Mouse (Mus musculus): ENCODE measurements at regions not wholly inside any gene's neighbourhood (a gene's known extent, or its start where the extent isn't known, plus 50 kb on each side); places are given as distances from the start of the nearest gene placed in this dataset.

DNA sequence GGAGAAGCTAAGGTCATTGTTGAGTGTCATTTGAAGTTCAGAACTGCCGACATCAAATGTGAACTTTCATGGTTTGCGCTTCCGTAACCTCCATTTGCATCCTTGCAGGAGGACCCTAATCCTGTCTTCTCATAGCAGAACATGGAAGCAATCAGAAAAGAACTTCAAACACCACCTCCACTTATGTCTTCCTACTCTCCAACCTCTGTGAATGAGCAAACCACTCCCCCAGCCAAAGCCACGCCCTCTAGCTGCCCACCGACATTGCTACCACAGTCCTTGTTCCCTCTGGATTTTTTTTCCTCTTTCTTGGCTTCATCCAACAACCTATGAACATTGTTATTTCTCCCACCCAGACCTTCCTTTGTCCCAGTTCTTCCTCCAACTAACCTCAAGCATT is 149.9 kb downstream of the Kdr start:
- no peak for DNase-seq (ENCODE audit: low spot score)

DNA sequence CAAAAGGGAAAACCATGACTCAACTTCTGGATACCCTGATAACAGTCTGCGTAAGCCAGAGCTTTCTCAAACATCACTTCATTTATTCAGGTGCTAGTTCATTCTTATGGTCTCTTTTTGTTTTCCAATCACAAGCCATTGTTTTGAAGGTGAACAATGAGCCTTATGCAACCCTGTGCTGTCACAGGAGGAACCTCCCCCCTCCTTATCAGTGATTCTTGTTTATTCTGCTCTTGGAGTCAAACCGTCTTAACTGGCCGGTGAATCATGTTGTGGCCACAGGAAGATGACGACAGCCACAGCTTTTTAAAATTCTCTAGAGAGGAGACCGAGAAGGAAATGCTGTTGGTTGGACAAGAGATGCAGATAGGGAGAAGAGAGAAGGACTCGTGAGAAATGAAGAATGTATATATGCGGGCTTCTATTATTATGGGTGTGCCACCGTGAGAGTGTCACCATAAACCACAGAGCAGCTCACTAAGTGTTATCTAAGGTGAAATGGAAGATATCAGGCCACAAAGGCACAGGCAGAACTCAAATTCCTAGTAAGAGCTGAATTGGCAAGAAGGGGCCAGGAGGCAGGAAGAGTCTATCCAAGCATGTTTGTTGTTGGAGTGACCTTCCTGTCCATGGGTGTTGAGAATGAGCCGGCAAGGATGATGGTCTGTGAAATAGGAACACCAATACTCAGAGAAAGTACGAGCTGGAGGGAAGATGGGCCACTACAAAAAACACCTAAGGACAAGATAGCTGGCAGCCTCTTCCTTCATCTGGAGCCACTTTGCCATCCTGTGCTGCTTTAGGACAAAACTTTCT is 151.8 kb downstream of the Kdr start:
- DNase-seq (ENCODE audit: low spot score): no peak

DNA sequence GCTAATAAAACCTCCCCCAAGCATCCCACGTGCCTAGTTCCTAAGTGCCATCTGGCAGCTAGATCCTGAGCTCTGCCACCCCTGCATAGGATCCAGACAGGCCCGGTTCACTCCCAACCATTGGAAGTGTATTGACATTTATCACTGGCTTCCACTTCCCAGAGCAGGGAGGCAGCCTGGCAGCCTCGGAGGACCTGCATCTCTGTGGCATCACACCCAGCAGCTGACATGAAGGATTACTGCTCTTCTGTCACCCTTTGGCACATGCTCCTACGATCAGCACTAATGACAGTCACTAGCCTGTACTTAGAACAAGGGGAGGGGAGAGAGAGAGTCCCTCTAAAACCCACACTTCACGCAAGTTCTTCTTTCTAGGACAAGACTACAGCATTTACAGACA is 152.7 kb downstream of the Kdr start:
- no peak for DNase-seq (ENCODE audit: low spot score)

DNA sequence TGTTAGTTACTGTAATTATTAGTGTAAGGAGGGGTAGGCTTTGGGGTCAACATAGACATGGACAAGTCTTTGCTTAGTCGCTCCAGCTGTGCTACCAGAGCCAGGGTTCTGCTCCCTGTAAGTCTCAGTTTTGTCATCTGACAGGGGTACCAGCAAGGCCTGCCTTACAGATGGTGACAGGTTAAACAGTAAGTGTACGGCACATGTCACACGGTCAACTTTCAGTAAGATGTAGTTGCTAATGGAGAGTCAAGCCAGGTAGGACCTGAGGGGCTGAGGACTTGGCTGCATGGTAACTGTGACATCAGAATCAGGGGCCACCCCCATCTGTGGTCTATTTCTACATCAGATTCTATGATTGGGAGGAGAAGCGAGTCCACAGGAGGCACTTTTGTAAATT is 153.6 kb downstream of the Kdr start:
- no peak for DNase-seq (ENCODE audit: low spot score)

DNA sequence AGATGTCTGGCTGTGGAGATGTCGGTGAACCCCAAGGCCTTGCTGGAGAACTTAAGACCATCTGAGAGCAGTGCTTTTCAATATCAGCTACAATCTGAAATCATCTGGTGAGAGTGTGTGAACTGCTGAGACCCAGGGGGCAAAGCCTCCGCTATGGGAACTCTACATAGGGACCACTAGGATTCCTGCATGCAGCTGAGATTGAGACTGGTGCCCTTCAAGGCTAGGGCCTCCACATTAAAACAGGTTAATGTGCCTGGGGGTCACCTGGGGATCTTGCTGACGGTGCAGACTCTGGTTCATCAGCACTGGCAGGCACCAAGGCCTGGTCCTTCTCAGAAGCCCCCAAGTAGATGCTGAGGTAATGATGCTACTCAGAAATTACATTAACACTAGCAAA is 154.6 kb downstream of the Kdr start:
- DNase-seq (ENCODE audit: low spot score): no peak

- DNase-seq (ENCODE audit: low spot score): no peak
Measured at GRCm38 (mm10) chr5:75817396-75817795, 160.9 kb downstream of the Kdr start.

- no peak for DNase-seq (ENCODE audit: low spot score)
Measured at GRCm38 (mm10) chr5:75814393-75814984, 163.8 kb downstream of the Kdr start.

- no peak for DNase-seq (ENCODE audit: low spot score)
Measured at GRCm38 (mm10) chr5:75812686-75813085, 165.6 kb downstream of the Kdr start.

DNA sequence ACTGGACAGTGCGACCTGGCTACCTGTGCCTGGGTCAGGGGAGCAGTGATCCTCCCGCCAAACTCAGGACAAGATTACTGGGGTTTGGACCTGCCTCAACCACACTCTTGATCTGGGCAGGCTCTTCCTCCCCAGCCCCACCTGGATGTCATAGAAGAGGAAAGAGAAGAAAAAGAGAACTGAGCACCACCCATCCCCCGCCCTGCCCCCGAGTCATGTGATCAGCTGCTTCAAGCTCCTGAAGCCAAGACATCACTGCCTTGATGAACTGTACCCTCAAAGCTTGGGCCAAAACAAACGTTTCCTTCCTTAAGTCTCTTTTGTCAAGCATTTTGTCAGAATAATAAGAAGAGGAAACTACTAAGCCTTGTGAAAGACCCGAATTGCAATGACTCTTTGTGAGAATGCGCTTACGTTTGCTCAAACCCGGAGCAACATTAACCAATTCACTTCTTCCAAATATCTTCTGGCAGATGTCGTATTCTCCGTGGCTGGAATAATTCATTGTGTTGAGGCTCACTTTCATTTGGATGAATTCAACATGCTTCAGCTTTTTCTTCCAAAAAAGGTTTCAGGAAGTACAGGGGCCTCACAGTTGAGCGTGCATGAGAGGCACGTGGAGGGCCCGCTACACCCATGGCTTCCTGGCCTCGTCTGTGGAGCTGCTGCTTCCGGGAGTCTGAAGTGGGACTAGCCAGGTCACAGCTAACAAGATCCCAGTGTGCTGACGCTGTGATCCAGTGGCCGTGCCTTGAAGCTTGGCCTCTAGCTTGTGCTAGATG is 169.5 kb downstream of the Kdr start:
- no peak for DNase-seq (ENCODE audit: low spot score)

GRCm38 (mm10) chr5:75805011-75805410 is 173.2 kb downstream of the Kdr start:
- no peak for DNase-seq (ENCODE audit: low spot score)

DNA sequence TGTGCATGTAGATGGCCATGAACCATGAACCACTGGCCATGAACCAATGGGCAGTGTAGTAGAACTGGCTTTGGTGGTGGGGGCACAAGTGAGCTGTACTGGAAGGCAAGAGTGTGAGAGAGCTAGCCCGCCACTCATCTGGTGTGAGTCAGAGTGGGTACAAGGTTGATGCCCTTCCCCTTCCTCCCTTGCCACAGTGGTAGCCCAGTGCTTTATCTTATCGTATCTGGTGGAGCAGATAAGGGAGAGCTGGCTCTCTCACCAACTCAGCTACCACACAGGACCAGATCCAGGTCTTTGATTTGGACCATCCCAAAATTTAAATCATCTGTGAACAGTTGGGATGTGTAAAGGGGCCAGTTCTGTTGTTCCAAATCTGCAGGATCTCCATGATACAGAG is 173.9 kb downstream of the Kdr start:
- DNase-seq (ENCODE audit: low spot score): no peak

DNA sequence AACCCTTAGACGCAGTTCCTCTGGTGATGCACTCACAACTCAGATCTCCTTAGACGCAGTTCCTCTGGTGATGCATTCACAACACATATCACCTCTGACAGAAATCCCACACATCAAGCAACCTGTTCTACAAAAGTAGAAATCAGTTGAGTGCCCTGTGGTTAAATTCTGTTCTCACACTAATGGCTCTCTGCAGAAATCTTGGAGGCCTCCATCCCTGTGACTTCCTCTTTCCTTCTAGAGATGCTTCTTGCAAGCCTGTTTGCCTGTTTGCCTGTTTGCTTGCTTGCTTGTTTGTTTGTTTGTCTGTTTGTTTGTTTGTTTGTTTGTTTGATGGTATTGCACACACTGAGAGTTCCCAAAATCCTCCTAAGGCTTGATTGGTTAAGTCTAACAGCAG is 175.2 kb downstream of the Kdr start:
- no peak for DNase-seq (ENCODE audit: low spot score)

DNA sequence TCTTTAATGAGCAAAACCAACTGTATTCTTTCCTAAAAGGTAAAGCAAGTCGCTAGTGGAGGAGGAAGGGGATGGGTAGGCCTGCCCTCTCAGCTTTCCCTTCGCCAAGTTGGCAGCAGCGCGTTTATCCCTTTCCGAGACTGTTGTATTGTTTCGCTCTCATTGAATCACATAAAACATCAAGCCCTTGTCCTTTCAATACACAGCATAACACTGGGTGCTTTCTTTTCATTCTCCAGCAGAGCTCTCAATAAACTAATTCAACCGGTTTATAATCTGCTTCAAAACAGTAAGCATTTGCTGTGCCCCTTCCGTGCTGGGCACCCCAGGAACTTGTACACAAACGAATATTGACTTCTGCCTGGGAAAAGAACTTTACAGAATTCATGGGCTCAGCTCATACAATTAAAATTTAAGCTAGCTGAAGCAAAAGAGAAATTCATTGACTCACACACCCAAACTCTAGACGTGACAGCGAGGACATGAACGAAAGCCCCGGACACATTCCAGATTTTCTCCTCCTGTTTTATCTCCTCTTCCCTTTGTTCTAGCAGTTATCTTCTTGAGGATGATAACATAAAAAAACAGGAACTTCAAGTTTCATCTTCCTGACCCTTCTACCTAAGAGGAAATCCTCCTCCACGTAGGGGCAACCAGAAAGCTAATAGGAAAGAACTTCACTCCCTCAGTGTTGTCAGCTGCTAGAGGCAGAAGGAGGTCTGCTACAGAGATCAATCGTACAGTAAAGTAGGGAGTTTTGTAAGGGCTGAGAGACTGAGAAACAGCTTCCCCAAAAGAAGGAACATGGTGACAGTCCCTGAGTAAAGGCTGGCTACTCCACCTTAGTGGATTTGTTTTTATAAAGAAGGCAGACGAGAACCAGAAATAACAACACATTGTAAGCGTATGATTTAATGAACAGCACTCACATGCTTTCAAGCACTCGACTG is 177.9 kb downstream of the Kdr start:
- DNase-seq (ENCODE audit: low spot score): no peak

GRCm38 (mm10) chr5:75799627-75800026 is 178.6 kb downstream of the Kdr start:
- no peak for DNase-seq (ENCODE audit: low spot score)

DNA sequence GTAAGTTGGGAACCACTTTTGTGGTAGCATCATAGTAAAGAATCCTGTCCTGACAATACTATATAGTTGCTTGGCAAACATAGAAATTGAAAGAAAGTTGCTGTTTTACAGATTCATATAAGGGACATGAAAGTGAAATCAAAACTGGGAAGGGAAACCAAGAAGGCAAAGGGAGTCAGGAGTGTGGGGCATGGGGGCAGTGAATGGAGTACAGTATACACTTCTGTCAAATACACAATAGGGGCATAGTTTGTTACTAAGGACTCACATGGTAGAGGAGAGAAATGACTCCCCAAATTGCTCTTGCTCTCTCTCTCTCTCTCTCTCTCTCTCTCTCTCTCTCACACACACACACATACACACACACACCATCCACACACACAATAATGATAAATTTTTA is 185.1 kb downstream of the Kdr start:
- no peak for DNase-seq (ENCODE audit: low spot score)

DNA sequence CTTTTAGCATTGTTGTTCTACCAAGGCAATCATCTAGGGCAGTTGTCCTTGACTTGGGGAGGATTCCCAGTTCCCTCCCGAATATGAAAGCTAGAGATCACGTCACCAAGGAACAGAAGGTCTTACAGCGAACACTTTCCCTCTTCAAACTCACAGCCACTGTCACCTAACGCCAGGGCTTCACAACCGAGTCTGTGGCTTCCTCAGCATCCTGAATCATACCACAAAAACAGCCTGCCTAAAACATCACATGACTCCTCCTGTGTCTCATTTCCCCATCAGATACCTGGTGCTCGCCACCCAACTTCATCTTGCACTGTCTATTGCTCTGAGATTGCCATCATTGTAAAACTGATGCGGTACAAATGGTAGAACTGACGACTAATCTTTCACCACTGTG is 186.5 kb downstream of the Kdr start:
- DNase-seq (ENCODE audit: low spot score): no peak

GRCm38 (mm10) chr5:75788087-75788486 is 190.2 kb downstream of the Kdr start:
- no peak for DNase-seq (ENCODE audit: low spot score)

DNA sequence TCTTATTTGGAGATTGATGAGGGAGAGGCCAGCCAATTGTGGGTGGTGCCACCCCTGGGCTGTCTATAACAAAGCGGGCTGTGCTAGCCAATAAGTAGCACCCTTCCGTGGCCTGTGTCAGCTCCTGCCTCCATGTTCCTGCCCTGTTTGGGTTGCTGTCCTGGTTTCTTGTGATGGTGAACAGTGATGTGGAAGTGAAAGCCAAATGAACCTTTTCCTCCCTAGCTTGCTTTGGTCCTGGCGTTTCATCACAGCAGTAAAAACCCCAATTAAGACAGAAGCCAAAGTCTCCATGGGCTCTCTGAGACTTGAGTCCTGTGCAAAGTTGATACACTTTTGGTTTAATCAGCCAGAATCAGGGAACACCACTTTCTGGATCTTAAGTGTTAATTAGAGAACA is 192.1 kb downstream of the Kdr start:
- no peak for DNase-seq (ENCODE audit: low spot score)

- DNase-seq (ENCODE audit: low spot score): no peak
Measured at GRCm38 (mm10) chr5:75784998-75785593, 193.2 kb downstream of the Kdr start.

DNA sequence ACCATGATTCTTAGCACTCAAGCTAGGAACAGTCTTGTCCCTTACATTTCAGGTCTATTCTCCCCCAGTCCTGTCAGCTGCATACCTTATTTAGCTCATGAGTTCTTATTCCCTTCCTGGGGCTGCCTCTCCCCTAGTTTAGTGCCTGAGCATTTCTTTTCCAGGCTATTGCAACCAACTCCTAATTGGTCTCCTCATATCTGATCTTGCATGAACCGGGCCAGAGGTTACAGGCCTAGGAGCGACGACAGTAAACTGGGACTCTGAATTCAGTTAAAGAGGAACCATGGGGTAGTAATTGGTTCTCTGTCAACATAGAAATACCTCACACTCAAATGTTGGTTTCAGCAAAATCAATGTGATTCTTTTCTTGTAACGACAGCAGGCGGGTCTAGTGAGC is 195.9 kb downstream of the Kit start:
- DNase-seq (ENCODE audit: low spot score): no peak

DNA sequence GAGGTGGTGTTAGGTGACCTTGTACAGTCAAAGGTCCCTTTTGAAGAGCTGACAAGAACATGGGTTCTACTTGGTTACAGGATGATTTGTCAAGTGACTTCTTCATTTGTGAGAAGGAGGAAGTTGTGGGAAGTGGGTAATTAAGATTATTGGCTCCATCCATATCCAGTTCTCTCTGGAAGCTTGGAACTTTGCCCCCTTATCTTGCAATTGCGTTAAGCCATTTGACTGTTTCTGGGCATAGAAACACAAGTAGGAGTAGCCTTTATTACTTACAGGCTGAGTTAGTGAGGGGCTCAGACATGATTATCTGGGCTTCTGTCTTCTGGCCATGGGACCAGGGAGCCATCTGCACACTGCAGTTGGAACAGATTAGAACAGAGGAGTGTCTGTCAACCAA is 192.5 kb downstream of the Kit start:
- DNase-seq (ENCODE audit: low spot score): no peak

DNA sequence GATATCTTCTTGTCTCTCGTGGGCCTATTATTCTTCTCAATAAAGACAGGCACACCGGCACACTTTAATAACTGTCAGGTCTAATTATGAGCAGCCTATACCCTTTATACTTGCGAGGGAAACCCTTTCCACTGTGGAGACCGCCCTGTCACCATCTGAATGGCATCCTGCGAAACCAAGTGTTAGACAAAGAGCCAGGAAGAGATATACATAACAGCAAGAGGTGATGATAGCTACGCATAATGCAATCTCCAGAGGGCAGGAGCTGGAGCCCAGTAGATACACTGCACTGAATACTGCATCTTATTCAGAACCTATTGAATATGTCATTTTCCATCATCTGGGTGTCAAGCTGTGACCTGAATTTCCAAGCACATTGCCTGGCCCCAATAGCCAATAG is 187.7 kb downstream of the Kit start:
- no peak for DNase-seq (ENCODE audit: low spot score)

Measured in ovary, postnatal 10 days (tissue).